Mouse (Mus musculus) hematopoietic stem cell, adult 5-6 weeks (primary cell): ENCODE data around the gene Brd3os. TPM values are rescaled to one million over a fixed set of nuclear protein-coding genes. Genes with fewer than 3 reads are reported as not detected.
A peak's percentile ranks its signal among the peaks of the same experiment; 100 is the strongest.

Source experiments
- ATAC-seq, 2 experiments: fragments of 125-278 bp in 1 of 2; replicated peaks in 1 of 2; 2 replicates each; pipeline ENCODE4 v1.8.0; 2016 to 2017; ENCODE audit warnings: inconsistent platforms in 2 of 2, mild to moderate bottlenecking in 2 of 2, moderate number of reproducible peaks in 2 of 2, low read depth in 1 of 2, moderate TSS enrichment in 1 of 2; ENCODE audit not compliant: low FRiP score in 2 of 2, poor library complexity in 2 of 2, severe bottlenecking in 2 of 2, insufficient read depth in 1 of 2, low TSS enrichment in 1 of 2
- total RNA-seq: library from RNA; stranded (forward); fragments of 172-1452, 232-1000 nt; gene quantifications from 2 replicates; pipeline ENCODE4 v1.2.3, GENCODE M21; 2017

The Brd3os gene
- total RNA-seq, 1 experiment from 2014 or later, result 2.9 TPM

- no peak for ATAC-seq
These were observed 26.9 kb upstream of the Brd3os start for GRCm38 (mm10) chr2:27415060-27415783.

GRCm38 (mm10) chr2:27416425-27416824, 25.7 kb upstream of the Brd3os start:
- no peak for ATAC-seq

GRCm38 (mm10) chr2:27417648-27418153, 24.4 kb upstream of the Brd3os start:
- ATAC-seq, result no peak

- ATAC-seq, result no peak
These were observed 23.5 kb upstream of the Brd3os start for GRCm38 (mm10) chr2:27418577-27419070.

GRCm38 (mm10) chr2:27421293-27422068, 20.6 kb upstream of the Brd3os start:
- ATAC-seq, result no peak

GRCm38 (mm10) chr2:27423596-27423995, 18.5 kb upstream of the Brd3os start:
- ATAC-seq, result no peak

GRCm38 (mm10) chr2:27425161-27425611, 16.9 kb upstream of the Brd3os start:
- no peak for ATAC-seq

GRCm38 (mm10) chr2:27425751-27426405, 16.2 kb upstream of the Brd3os start:
- ATAC-seq, result no peak

GRCm38 (mm10) chr2:27426406-27426854, 15.7 kb upstream of the Brd3os start:
- ATAC-seq, result no peak

- ATAC-seq, result peak; percentile 89 to 92
These were observed 15.2 kb upstream of the Brd3os start, which contains the start of gene Vav2 for GRCm38 (mm10) chr2:27426855-27427457. Gene Vav2 (minus strand): TSS chr2:27427033.

- ATAC-seq, result peak; percentile 51 to 65; a peak in 3 of 4 replicates
These were observed 14.1 kb upstream of the Brd3os start for GRCm38 (mm10) chr2:27428071-27428470.

GRCm38 (mm10) chr2:27430621-27431020, 11.5 kb upstream of the Brd3os start:
- ATAC-seq, result no peak

GRCm38 (mm10) chr2:27432599-27432998, 9.5 kb upstream of the Brd3os start:
- ATAC-seq, result no peak

- no peak for ATAC-seq
These were observed 4.2 kb upstream of the Brd3os start for GRCm38 (mm10) chr2:27437876-27438275.

GRCm38 (mm10) chr2:27438281-27438680, 3.8 kb upstream of the Brd3os start:
- ATAC-seq, result peak; percentile 38 to 70; a peak in 3 of 4 replicates

- peak in 1 of 2 experiments; percentile 19; a peak in 2 of 4 replicates for ATAC-seq
These were observed 755 bp downstream of the Brd3os start for GRCm38 (mm10) chr2:27442708-27443449.

- no peak for ATAC-seq
These were observed 1.3 kb downstream of the Brd3os start for GRCm38 (mm10) chr2:27443450-27443708.
